Mouse (Mus musculus) MEL (cell line): ENCODE measurements around the gene Cxcr6. TPM values are rescaled to one million over a fixed set of nuclear protein-coding genes. Genes with fewer than 3 reads are reported as not detected.
A peak's percentile ranks its signal among the peaks of the same experiment; 100 is the strongest.

Experiments used
- DNase-seq: peaks from one replicate; pipeline ENCODE4 v3.0.0; 2011; ENCODE audit warnings: low read depth, low spot score
- H3K27ac ChIP-seq: 2 replicates; pipeline ENCODE4 v1.5.1; 2012; ENCODE audit warnings: low read depth, mild to moderate bottlenecking, control low read depth, low read length, moderate library complexity; ENCODE audit not compliant: control insufficient read depth
- H3K27me3 ChIP-seq, 2 experiments: fragments of 150-350 bp in 1 of 2; sonication (generic) in 1 of 2; 2 replicates each; pipeline ENCODE4 v1.6.1; 2012; ENCODE audit warnings: low read length in 2 of 2, mild to moderate bottlenecking in 2 of 2, improper control_type of control experiment in 1 of 2, moderate library complexity in 1 of 2; ENCODE audit not compliant: insufficient read depth in 2 of 2, control insufficient read depth in 1 of 2
- H3K36me3 ChIP-seq, 2 experiments: 2 replicates each; pipeline ENCODE4 v1.6.1; 2012 to 2014; ENCODE audit warnings: low read length in 2 of 2, improper control_type of control experiment in 1 of 2, inconsistent platforms in 1 of 2, mild to moderate bottlenecking in 1 of 2; ENCODE audit not compliant: insufficient read depth in 2 of 2, control insufficient read depth in 1 of 2
- H3K4me1 ChIP-seq, 2 experiments: fragments of 150-350 bp in 1 of 2; sonication (generic) in 1 of 2; 2 replicates each; pipeline ENCODE4 v1.6.1; 2012; ENCODE audit warnings: low read length in 2 of 2, improper control_type of control experiment in 1 of 2, mild to moderate bottlenecking in 1 of 2; ENCODE audit not compliant: insufficient read depth in 2 of 2, control insufficient read depth in 1 of 2
- H3K4me3 ChIP-seq, 2 experiments: fragments of 150-350 bp in 1 of 2; sonication (generic) in 1 of 2; 2 replicates each; pipeline ENCODE4 v1.5.1; 2012; ENCODE audit warnings: low read depth in 2 of 2, low read length in 2 of 2, mild to moderate bottlenecking in 2 of 2, moderate library complexity in 2 of 2, control low read depth in 1 of 2, improper control_type of control experiment in 1 of 2; ENCODE audit not compliant: control insufficient read depth in 1 of 2, insufficient read depth in 1 of 2
- H3K79me2 ChIP-seq: 2 replicates; pipeline ENCODE4 v1.6.1; 2012; ENCODE audit warnings: mild to moderate bottlenecking, low read length, moderate library complexity; ENCODE audit not compliant: control insufficient read depth, poor library complexity, insufficient read depth
- H3K9ac ChIP-seq: 2 replicates; pipeline ENCODE4 v1.6.1; 2012; ENCODE audit warnings: low read depth, mild to moderate bottlenecking, control low read depth, low read length, moderate library complexity; ENCODE audit not compliant: control insufficient read depth, poor library complexity, severe bottlenecking
- H3K9me3 ChIP-seq: fragments of 150-350 bp; sonication (generic); replicated peaks from 2 replicates; pipeline ENCODE4 v1.6.1; 2012; ENCODE audit warnings: mild to moderate bottlenecking, low read length, improper control_type of control experiment, moderate library complexity; ENCODE audit not compliant: insufficient read depth
- BHLHE40 ChIP-seq: IDR thresholded peaks from 2 replicates; pipeline ENCODE4 v1.6.1; 2012; ENCODE audit warnings: low read depth, mild to moderate bottlenecking, inconsistent platforms, low read length, improper control_type of control experiment, borderline replicate concordance
- CTCF ChIP-seq, 3 experiments: IDR thresholded peaks in 2 of 3; conservative IDR thresholded peaks in 1 of 3; 2 replicates each; pipeline ENCODE4 v1.5.1; 2011 to 2012; ENCODE audit warnings: low read length in 3 of 3, low read depth in 2 of 3, mild to moderate bottlenecking in 2 of 3, improper control_type of control experiment in 1 of 3, inconsistent platforms in 1 of 3, mixed read lengths in 1 of 3, moderate library complexity in 1 of 3; ENCODE audit not compliant: control insufficient read depth in 1 of 3, insufficient read depth in 1 of 3, poor library complexity in 1 of 3, severe bottlenecking in 1 of 3
- ELF1 ChIP-seq: IDR thresholded peaks from 2 replicates; pipeline ENCODE4 v1.6.1; 2014; ENCODE audit warnings: low read depth, mild to moderate bottlenecking, inconsistent platforms, low read length, improper control_type of control experiment, moderate library complexity
- EP300 ChIP-seq, 2 experiments: IDR thresholded peaks; 2 replicates each; pipeline ENCODE4 v1.6.1; 2011; ENCODE audit warnings: improper control_type of control experiment in 2 of 2, low read length in 2 of 2, low read depth in 1 of 2, mild to moderate bottlenecking in 1 of 2
- HCFC1 ChIP-seq: IDR thresholded peaks from 2 replicates; pipeline ENCODE4 v1.6.1; 2012; ENCODE audit warnings: low read depth, mild to moderate bottlenecking, inconsistent platforms, low read length, improper control_type of control experiment, moderate library complexity
- MXI1 ChIP-seq: IDR thresholded peaks from 2 replicates; pipeline ENCODE4 v1.6.1; 2011; ENCODE audit warnings: mild to moderate bottlenecking, low read depth, low read length, improper control_type of control experiment
- MYB ChIP-seq: IDR thresholded peaks from 2 replicates; pipeline ENCODE4 v1.6.1; 2011; ENCODE audit warnings: mild to moderate bottlenecking, low read depth, low read length, improper control_type of control experiment
- MYC ChIP-seq: IDR thresholded peaks from 2 replicates; pipeline ENCODE4 v1.6.1; 2011; ENCODE audit warnings: low read depth, mild to moderate bottlenecking, low read length, improper control_type of control experiment, moderate library complexity
- POLR2A ChIP-seq, 2 experiments: IDR thresholded peaks; 2 replicates each; pipeline ENCODE4 v1.6.1; 2011 to 2012; ENCODE audit warnings: low read length in 2 of 2, mild to moderate bottlenecking in 2 of 2, control low read depth in 1 of 2, improper control_type of control experiment in 1 of 2, low read depth in 1 of 2, moderate library complexity in 1 of 2; ENCODE audit not compliant: control insufficient read depth in 1 of 2, insufficient read depth in 1 of 2, poor library complexity in 1 of 2
- POLR2AphosphoS2 ChIP-seq: IDR thresholded peaks from 2 replicates; pipeline ENCODE4 v1.6.1; 2011; ENCODE audit warnings: low read length, improper control_type of control experiment
- RAD21 ChIP-seq: IDR thresholded peaks from 2 replicates; pipeline ENCODE4 v1.6.1; 2011; ENCODE audit warnings: mild to moderate bottlenecking, low read depth, low read length, improper control_type of control experiment
- RCOR1 ChIP-seq: IDR thresholded peaks from 2 replicates; pipeline ENCODE4 v1.6.1; 2012; ENCODE audit warnings: low read depth, mild to moderate bottlenecking, inconsistent platforms, low read length, improper control_type of control experiment
- TBP ChIP-seq: IDR thresholded peaks from 2 replicates; pipeline ENCODE4 v1.8.0; 2011; ENCODE audit warnings: low read depth, low read length, improper control_type of control experiment
- TCF12 ChIP-seq: IDR thresholded peaks from 2 replicates; pipeline ENCODE4 v1.6.1; 2014; ENCODE audit warnings: low read depth, mild to moderate bottlenecking, inconsistent platforms, low read length, improper control_type of control experiment, moderate library complexity
- UBTF ChIP-seq: IDR thresholded peaks from 2 replicates; pipeline ENCODE4 v1.6.1; 2012; ENCODE audit warnings: low read depth, mild to moderate bottlenecking, inconsistent platforms, low read length, improper control_type of control experiment, moderate library complexity, borderline replicate concordance; ENCODE audit not compliant: insufficient read depth
- USF1 ChIP-seq: IDR thresholded peaks from 2 replicates; pipeline ENCODE4 v1.6.1; 2014; ENCODE audit warnings: low read depth, mild to moderate bottlenecking, inconsistent platforms, low read length, improper control_type of control experiment, moderate library complexity
- USF2 ChIP-seq, 2 experiments: IDR thresholded peaks; 2 replicates each; pipeline ENCODE4 v1.6.1; 2011 to 2012; ENCODE audit warnings: improper control_type of control experiment in 2 of 2, low read length in 2 of 2, borderline replicate concordance in 1 of 2, inconsistent platforms in 1 of 2, low read depth in 1 of 2, mild to moderate bottlenecking in 1 of 2; ENCODE audit not compliant: insufficient read depth in 1 of 2
- ZKSCAN1 ChIP-seq: IDR thresholded peaks from 2 replicates; pipeline ENCODE4 v1.6.1; 2012; ENCODE audit warnings: low read depth, mild to moderate bottlenecking, inconsistent platforms, low read length, improper control_type of control experiment, moderate library complexity
- ZNF384 ChIP-seq: IDR thresholded peaks from 2 replicates; pipeline ENCODE4 v1.6.1; 2012; ENCODE audit warnings: low read depth, mild to moderate bottlenecking, inconsistent platforms, low read length, improper control_type of control experiment
- polyA plus RNA-seq, 2 experiments: library from polyadenylated mRNA; stranded (reverse) in 1 of 2; unstranded in 1 of 2; fragments of >175 nt in 1 of 2; fragments of >200 nt in 1 of 2; gene quantifications; 2 replicates each; pipeline versions ENCODE4 v1.2.1 to v1.2.4; 2012; ENCODE audit warnings: low replicate concordance in 2 of 2, low read depth in 1 of 2; ENCODE audit not compliant: insufficient read length in 2 of 2, insufficient read depth in 1 of 2, missing spikeins in 1 of 2
- total RNA-seq: library from RNA; depleted of rRNA; stranded (reverse); fragments of 300-350 nt; gene quantifications from 2 replicates; pipeline ENCODE4 v1.2.3, GENCODE M21; 2012

The Cxcr6 gene
- total and polyA plus RNA-seq, 3 experiments = 0.04 TPM; not detected in 2

DNA sequence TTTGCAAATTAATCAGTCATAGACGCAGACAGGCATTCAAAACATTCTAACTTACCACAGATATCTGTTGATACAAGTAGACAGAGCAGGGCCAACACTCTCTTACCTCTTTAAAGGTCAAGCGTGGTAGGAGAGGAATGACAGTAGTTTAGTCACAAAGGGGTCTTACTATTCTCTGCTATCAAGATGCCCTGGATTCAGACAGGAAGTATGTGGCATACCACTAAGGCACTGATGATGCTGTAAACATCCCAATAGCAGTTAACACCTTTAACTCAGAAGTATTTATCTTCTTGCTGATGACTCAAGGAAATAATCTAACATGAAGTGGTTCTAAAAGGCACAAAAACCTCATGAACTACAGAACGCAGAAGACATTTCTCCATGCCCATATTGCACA is 29.6 kb downstream of the Cxcr6 start:
- H3K36me3 ChIP-seq = peaks cover 2% of the 10 kb centered on the region in 2 experiments; a peak in 3 of 4 replicates

DNA sequence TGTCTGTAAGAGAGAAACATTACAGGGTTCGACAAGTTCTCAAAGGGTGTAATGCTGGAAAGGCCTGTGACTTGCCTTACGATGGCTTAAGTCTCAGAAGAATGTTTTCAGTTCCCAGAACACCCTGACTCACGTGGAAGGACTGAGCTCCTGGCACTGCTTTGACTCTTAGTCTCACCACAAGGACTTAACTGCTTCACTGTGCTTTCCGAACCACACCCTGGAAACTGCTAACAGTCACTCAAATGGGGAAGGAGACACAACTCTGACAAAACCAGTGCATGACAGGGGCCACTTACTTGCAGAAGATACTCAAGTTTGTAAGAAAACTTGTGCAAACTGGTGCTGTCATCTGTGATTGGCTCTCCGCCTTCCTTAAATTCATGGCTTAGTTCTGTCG is 34.0 kb downstream of the Cxcr6 start:
- DNase-seq = peak; percentile 42
- Histone ChIP-seq H3K36me3 (peaks cover 2 to 7% of the 10 kb centered on the region in 2 experiments; a peak in 3 of 4 replicates), H3K27ac (no peak overlapping the region)

More for the DNA sequence above, 29.6 kb downstream of the Cxcr6 start:
- Histone ChIP-seq H3K27me3 (no peaks in the 10 kb centered on the region), H3K4me3 (no peak overlapping the region), H3K27ac (no peak overlapping the region), H3K79me2 (no peaks in the 10 kb centered on the region), H3K9ac (no peak overlapping the region), H3K4me1 (no peaks in the 10 kb centered on the region), H3K9me3 (no peaks in the 10 kb centered on the region)
- no peak for DNase-seq
- TF ChIP-seq ZNF384 (no peak), UBTF (no peak), MYC (no peak), ZKSCAN1 (no peak), CTCF (IDR thresholded peaks at IDR 0.05 in 2 of 3, conservative IDR thresholded peaks at IDR 0.05 in 1 of 3; ENCODE audit: control insufficient read depth in 1 of 3, insufficient read depth in 1 of 3, low read depth in 2 of 3, low read length in 3 of 3, poor library complexity in 1 of 3, severe bottlenecking in 1 of 3) (no peak), RCOR1 (no peak), MXI1 (no peak), HCFC1 (no peak), USF2 (IDR thresholded peaks at IDR 0.05; ENCODE audit: borderline replicate concordance in 1 of 2, insufficient read depth in 1 of 2, low read depth in 1 of 2, low read length in 2 of 2) (no peak), RAD21 (no peak), TCF12 (no peak), POLR2AphosphoS2 (no peak)

More for the DNA sequence above, 34.0 kb downstream of the Cxcr6 start:
- TF ChIP-seq POLR2A (IDR thresholded peaks at IDR 0.05; ENCODE audit: control insufficient read depth in 1 of 2, insufficient read depth in 1 of 2, low read depth in 1 of 2, low read length in 2 of 2, poor library complexity in 1 of 2) = no peak
- TF ChIP-seq RAD21 = no peak
- no peak for TF ChIP-seq MXI1
- no peak for TF ChIP-seq BHLHE40
- TF ChIP-seq HCFC1 = no peak
- TF ChIP-seq ELF1 = no peak
- no peak for TF ChIP-seq USF1
- TF ChIP-seq TBP = no peak
- no peak for TF ChIP-seq EP300 (IDR thresholded peaks at IDR 0.05; ENCODE audit: low read depth in 1 of 2, low read length in 2 of 2)
- no peak for TF ChIP-seq UBTF
- TF ChIP-seq CTCF (IDR thresholded peaks at IDR 0.05 in 2 of 3, conservative IDR thresholded peaks at IDR 0.05 in 1 of 3; ENCODE audit: control insufficient read depth in 1 of 3, insufficient read depth in 1 of 3, low read depth in 2 of 3, low read length in 3 of 3, poor library complexity in 1 of 3, severe bottlenecking in 1 of 3) = no peak
- no peak for TF ChIP-seq MYB
- TF ChIP-seq USF2 (IDR thresholded peaks at IDR 0.05; ENCODE audit: borderline replicate concordance in 1 of 2, insufficient read depth in 1 of 2, low read depth in 1 of 2, low read length in 2 of 2) = no peak
- Histone ChIP-seq H3K27me3 (no peaks in the 10 kb centered on the region), H3K9ac (no peak overlapping the region), H3K4me3 (no peak overlapping the region), H3K9me3 (no peaks in the 10 kb centered on the region), H3K4me1 (peaks cover 0 to 3% of the 10 kb centered on the region in 2 experiments; a peak in 2 of 4 replicates), H3K79me2 (no peaks in the 10 kb centered on the region)
